Mouse (Mus musculus) myocyte (in vitro differentiated cells): ENCODE measurements around the gene Hpcal1. TPM values are rescaled to one million over a fixed set of nuclear protein-coding genes. Genes with fewer than 3 reads are reported as not detected.

Experiments
- H3K27me3 ChIP-seq: one replicate; pipeline ENCODE4 v1.6.1; 2011; ENCODE audit not compliant: control insufficient read depth, insufficient read depth, insufficient read length
- H3K36me3 ChIP-seq: one replicate; pipeline ENCODE4 v1.6.1; 2011; ENCODE audit not compliant: control insufficient read depth, insufficient read depth
- H3K4me2 ChIP-seq: one replicate; pipeline ENCODE4 v1.6.1; 2011; ENCODE audit warnings: low read depth, control low read depth
- H3K4me3 ChIP-seq: one replicate; pipeline ENCODE4 v1.5.1; 2011; ENCODE audit warnings: mild to moderate bottlenecking, control low read depth, moderate library complexity
- H3K79me2 ChIP-seq: one replicate; pipeline ENCODE4 v1.6.1; 2011; ENCODE audit not compliant: control insufficient read depth, insufficient read depth
- H3ac ChIP-seq: one replicate; pipeline ENCODE4 v1.6.1; 2011; ENCODE audit not compliant: control insufficient read depth, insufficient read length
- CEBPB ChIP-seq: IDR thresholded peaks from 2 replicates; pipeline ENCODE4 v1.6.1; 2011; ENCODE audit warnings: mild to moderate bottlenecking, moderate library complexity; ENCODE audit not compliant: poor library complexity, insufficient read depth, severe bottlenecking
- E2F4 ChIP-seq: IDR thresholded peaks from one replicate; pipeline ENCODE4 v1.6.1; 2011; ENCODE audit warnings: mild to moderate bottlenecking, control low read depth, moderate library complexity; ENCODE audit not compliant: insufficient read depth
- MAX ChIP-seq: IDR thresholded peaks from one replicate; pipeline ENCODE4 v1.6.1; 2011; ENCODE audit warnings: low read depth, mild to moderate bottlenecking, control low read depth
- MYOD1 ChIP-seq, 3 experiments: IDR thresholded peaks; one replicate each; pipeline ENCODE4 v1.6.1; 2011; ENCODE audit warnings: control low read depth in 2 of 3, low read depth in 2 of 3, mild to moderate bottlenecking in 2 of 3, moderate library complexity in 1 of 3; ENCODE audit not compliant: insufficient read length in 2 of 3, control insufficient read depth in 1 of 3
- MYOG ChIP-seq, 3 experiments: IDR thresholded peaks; one replicate each; pipeline ENCODE4 v1.6.1; 2011; ENCODE audit warnings: control low read depth in 2 of 3, low read depth in 2 of 3, mild to moderate bottlenecking in 2 of 3; ENCODE audit not compliant: insufficient read length in 2 of 3, control insufficient read depth in 1 of 3, insufficient read depth in 1 of 3
- POLR2A ChIP-seq: IDR thresholded peaks from one replicate; pipeline ENCODE4 v1.6.1; 2011; ENCODE audit warnings: low read depth, mild to moderate bottlenecking, control low read depth, moderate library complexity; ENCODE audit not compliant: insufficient read length
- POLR2AphosphoS2 ChIP-seq: IDR thresholded peaks from one replicate; pipeline ENCODE4 v1.6.1; 2011; ENCODE audit warnings: low read depth, control low read depth; ENCODE audit not compliant: insufficient read length
- REST ChIP-seq: IDR thresholded peaks from one replicate; pipeline ENCODE4 v1.6.1; 2011; ENCODE audit warnings: mild to moderate bottlenecking, control low read depth, moderate library complexity; ENCODE audit not compliant: insufficient read depth, insufficient read length
- SRF ChIP-seq: IDR thresholded peaks from one replicate; pipeline ENCODE4 v1.6.1; 2011; ENCODE audit warnings: low read depth; ENCODE audit not compliant: control insufficient read depth, insufficient read length
- TCF12 ChIP-seq: IDR thresholded peaks from one replicate; pipeline ENCODE4 v1.6.1; 2011; ENCODE audit warnings: mild to moderate bottlenecking, control low read depth; ENCODE audit not compliant: poor library complexity, insufficient read depth, severe bottlenecking
- TCF3 ChIP-seq: IDR thresholded peaks from one replicate; pipeline ENCODE4 v1.6.1; 2011; ENCODE audit warnings: low read depth, control low read depth; ENCODE audit not compliant: insufficient read length
- USF1 ChIP-seq: IDR thresholded peaks from one replicate; pipeline ENCODE4 v1.6.1; 2011; ENCODE audit warnings: low read depth, mild to moderate bottlenecking, control low read depth, moderate library complexity
- polyA plus RNA-seq: library from polyadenylated mRNA; unstranded; fragments of >200 nt; fragmentation: generic; extraction: Trizol; gene quantifications from one replicate; pipeline ENCODE4 v1.2.1, GENCODE M21; 2012; ENCODE audit warnings: missing spikeins

The Hpcal1 gene
- polyA plus RNA-seq, 1 experiment = 89.4 TPM

GRCm38 (mm10) chr12:17778320-17778719 is 87.7 kb downstream of the Hpcal1 start:
- peaks cover 50% of the 10 kb centered on the region for H3K79me2 ChIP-seq
- H3K36me3 ChIP-seq = no peaks in the 10 kb centered on the region
- H3K4me3 ChIP-seq = no peak overlapping the region
- H3ac ChIP-seq = no peak overlapping the region
- H3K27me3 ChIP-seq = no peaks in the 10 kb centered on the region
- no peak overlapping the region for H3K4me2 ChIP-seq
- TF ChIP-seq USF1 = no peak

- no peak for TF ChIP-seq SRF
- TF ChIP-seq MAX = no peak
- TF ChIP-seq MYOG (IDR thresholded peaks at IDR 0.05; ENCODE audit: control insufficient read depth in 1 of 3, insufficient read depth in 1 of 3, insufficient read length in 2 of 3, low read depth in 2 of 3) = no peak
- no peak for TF ChIP-seq TCF12
- TF ChIP-seq POLR2A = no peak
- TF ChIP-seq USF1 = no peak
- TF ChIP-seq MYOD1 (IDR thresholded peaks at IDR 0.05; ENCODE audit: control insufficient read depth in 1 of 3, insufficient read length in 2 of 3, low read depth in 2 of 3) = no peak
- no peak for TF ChIP-seq REST
- no peak for TF ChIP-seq TCF3
- TF ChIP-seq CEBPB = no peak
- no peak for TF ChIP-seq E2F4
- no peak for TF ChIP-seq POLR2AphosphoS2
- Histone ChIP-seq H3K4me2 (no peak overlapping the region), H3K27me3 (no peaks in the 10 kb centered on the region), H3K36me3 (no peaks in the 10 kb centered on the region), H3ac (no peak overlapping the region), H3K79me2 (peaks cover 48% of the 10 kb centered on the region), H3K4me3 (no peak overlapping the region)
Observed at GRCm38 (mm10) chr12:17779093-17779492, 88.4 kb downstream of the Hpcal1 start.

GRCm38 (mm10) chr12:17789486-17789885 is 98.8 kb downstream of the Hpcal1 start:
- H3K4me3 ChIP-seq = no peak overlapping the region
- TF ChIP-seq MAX = no peak
- TF ChIP-seq REST = no peak
- TF ChIP-seq CEBPB = no peak
- TF ChIP-seq SRF = no peak
- no peak for TF ChIP-seq E2F4
- no peak for TF ChIP-seq TCF12
- TF ChIP-seq MYOG (IDR thresholded peaks at IDR 0.05; ENCODE audit: control insufficient read depth in 1 of 3, insufficient read depth in 1 of 3, insufficient read length in 2 of 3, low read depth in 2 of 3) = no peak
- TF ChIP-seq POLR2A = no peak
- TF ChIP-seq MYOD1 (IDR thresholded peaks at IDR 0.05; ENCODE audit: control insufficient read depth in 1 of 3, insufficient read length in 2 of 3, low read depth in 2 of 3) = no peak
- TF ChIP-seq TCF3 = no peak
- TF ChIP-seq USF1 = no peak
- TF ChIP-seq POLR2AphosphoS2 = no peak
- H3K27me3 ChIP-seq = no peaks in the 10 kb centered on the region
- H3K36me3 ChIP-seq = no peaks in the 10 kb centered on the region
- peaks cover 5% of the 10 kb centered on the region for H3K79me2 ChIP-seq
- no peak overlapping the region for H3ac ChIP-seq
- H3K4me2 ChIP-seq = no peak overlapping the region

DNA sequence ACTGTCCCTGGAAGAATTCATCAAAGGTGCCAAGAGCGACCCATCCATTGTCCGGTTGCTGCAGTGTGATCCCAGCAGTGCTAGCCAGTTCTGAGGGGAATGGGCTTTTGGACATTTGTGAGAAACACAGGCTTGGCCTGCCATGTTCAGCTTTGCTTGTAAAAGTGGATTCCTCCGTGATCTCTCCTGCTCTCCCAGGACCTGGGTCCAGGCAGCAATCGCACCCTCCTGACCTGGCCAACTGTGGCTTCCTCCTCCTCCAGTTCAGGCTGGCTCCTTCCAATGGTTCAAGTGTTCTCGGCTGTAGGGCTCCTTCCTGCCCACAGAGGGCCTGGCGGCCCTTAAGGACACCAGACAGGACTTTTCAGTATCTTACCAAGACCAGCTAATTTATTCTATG is 100.5 kb downstream of the Hpcal1 start:
- TF ChIP-seq TCF3 (no peak), POLR2A (no peak), E2F4 (no peak), REST (no peak), MYOG (IDR thresholded peaks at IDR 0.05; ENCODE audit: control insufficient read depth in 1 of 3, insufficient read depth in 1 of 3, insufficient read length in 2 of 3, low read depth in 2 of 3) (no peak), MYOD1 (IDR thresholded peaks at IDR 0.05; ENCODE audit: control insufficient read depth in 1 of 3, insufficient read length in 2 of 3, low read depth in 2 of 3) (no peak), USF1 (no peak), SRF (no peak), TCF12 (no peak)
- Histone ChIP-seq H3K79me2 (no peaks in the 10 kb centered on the region), H3K36me3 (no peaks in the 10 kb centered on the region), H3K4me3 (no peak overlapping the region), H3ac (no peak overlapping the region), H3K4me2 (no peak overlapping the region), H3K27me3 (no peaks in the 10 kb centered on the region)

- Histone ChIP-seq H3ac (no peak overlapping the region), H3K36me3 (no peaks in the 10 kb centered on the region), H3K4me2 (no peak overlapping the region), H3K79me2 (no peaks in the 10 kb centered on the region), H3K4me3 (no peak overlapping the region), H3K27me3 (no peaks in the 10 kb centered on the region)
- TF ChIP-seq TCF12 (no peak), POLR2A (no peak), MAX (no peak), USF1 (no peak), TCF3 (no peak)
Observed at GRCm38 (mm10) chr12:17792756-17793155, 102.1 kb downstream of the Hpcal1 start.
